Mouse (Mus musculus) lung, adult 10 weeks (tissue): Measurements from ENCODE around the gene Large1. TPM values are rescaled to one million over a fixed set of nuclear protein-coding genes. Genes with fewer than 3 reads are reported as not detected.

ENCODE experiments used
- polyA plus RNA-seq: library from polyadenylated mRNA; stranded (reverse); fragments of 350-450 nt; fragmentation: Illumina TruSeq; extraction: RNeasy Lipid Tissue Mini Kit (QIAGEN cat#74804); gene quantifications from one replicate; pipeline ENCODE4 v1.2.3, GENCODE M21; 2014; ENCODE audit warnings: low read depth, low replicate concordance; ENCODE audit not compliant: insufficient read depth

Large1 gene
- polyA plus RNA-seq: 7.0 TPM

DNA sequence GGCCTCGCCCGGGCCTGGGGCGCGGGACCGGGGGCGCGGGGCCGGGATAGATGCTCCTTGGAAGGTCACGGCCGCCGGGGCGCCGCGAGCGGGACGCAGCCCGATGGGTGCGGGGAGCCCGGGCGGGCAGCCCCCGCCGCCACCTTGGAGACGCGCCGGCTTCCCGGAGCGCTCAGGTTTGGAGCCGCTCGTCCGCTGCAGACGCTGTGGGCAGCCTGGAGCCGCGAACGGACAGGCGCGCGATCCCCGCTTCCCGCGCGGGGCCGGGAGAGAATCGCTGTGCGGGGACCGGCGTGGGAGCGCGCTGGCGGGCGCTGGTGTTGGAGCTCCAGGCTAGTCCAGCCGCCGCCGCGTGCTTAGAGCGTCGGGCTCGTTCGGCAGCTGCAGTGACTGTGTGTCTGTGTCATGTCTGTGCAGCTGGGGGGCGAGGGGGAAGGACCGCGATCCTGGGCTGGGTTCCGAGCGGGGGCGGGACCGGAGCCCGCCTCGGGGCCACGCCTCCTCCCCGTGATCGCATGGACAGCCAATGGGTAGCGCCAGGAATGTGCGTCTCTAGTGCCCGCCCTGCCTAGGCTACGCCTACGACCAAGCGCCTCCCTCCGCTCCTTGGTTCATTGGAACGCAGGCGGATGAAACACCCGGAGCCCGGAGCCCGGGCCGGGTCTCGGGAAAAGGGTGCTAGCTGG lies at the start of gene Large1:
TSS of gene Large1 (minus strand) at position 433 of the 686 bp plus-strand sequence.

